Comparison of ENCODE assay signal across 26 mouse cellular contexts in genomic region chr13:53320899-53321298, GRCm38 (mm10). TPM values are rescaled to one million over a fixed set of nuclear protein-coding genes. Genes with fewer than 3 reads are reported as not detected.
DNase-seq lines count a peak whose midpoint lies in the region; ATAC-seq lines count a peak whose summit lies in the region.
"Had no signal": no experiment of that assay in that cellular context is flagged by ENCODE, and none has a peak within 500 bp of the region (broad histone marks: within the 10 kb centered on the region; RNA-seq: fewer than 3 reads in every experiment).

No protein-coding gene starts in this region.

- WGBS in forebrain, embryonic 10.5 days, result 63% methylated on average over 12 of the region's 12 CpGs
- 81% methylated on average over 12 of the region's 12 CpGs for WGBS in forebrain, embryonic 11.5 days
- WGBS in embryonic facial prominence, embryonic 12.5 days, result 23% methylated on average over 12 of the region's 12 CpGs
- 18% methylated on average over 12 of the region's 12 CpGs for WGBS in limb, embryonic 10.5 days

- no peaks in the 10 kb centered on the region for H3K36me3 ChIP-seq in forebrain, embryonic 10.5 days (replicated peaks)
- H3K36me3 ChIP-seq in forebrain, embryonic 11.5 days (ENCODE audit: control insufficient read depth, insufficient read depth, low read length), result no peaks in the 10 kb centered on the region
- H3K36me3 ChIP-seq in embryonic facial prominence, embryonic 12.5 days, result no peaks in the 10 kb centered on the region
- H3K36me3 ChIP-seq in limb, embryonic 10.5 days, result no peaks in the 10 kb centered on the region
- H3K36me3 ChIP-seq: forebrain, embryonic 15.5 days; heart, embryonic 15.5 days; kidney, embryonic 15.5 days; midbrain, embryonic 12.5 days had no signal

- no peaks in the 10 kb centered on the region; the same call in 1 of the 2 replicates for H3K9me3 ChIP-seq in forebrain, embryonic 10.5 days
- no peaks in the 10 kb centered on the region for H3K9me3 ChIP-seq in forebrain, embryonic 11.5 days (ENCODE audit: control insufficient read depth, low read length)
- no peaks in the 10 kb centered on the region for H3K9me3 ChIP-seq in embryonic facial prominence, embryonic 12.5 days
- H3K9me3 ChIP-seq in limb, embryonic 10.5 days (replicated peaks), result no peaks in the 10 kb centered on the region; the same call in 1 of the 2 replicates
- H3K9me3 ChIP-seq: forebrain, embryonic 15.5 days; heart, embryonic 15.5 days; kidney, embryonic 15.5 days; midbrain, embryonic 12.5 days had no signal

- H3K27me3 ChIP-seq in forebrain, embryonic 10.5 days (ENCODE audit: poor library complexity, severe bottlenecking), result no peaks in the 10 kb centered on the region
- no peaks in the 10 kb centered on the region for H3K27me3 ChIP-seq in forebrain, embryonic 11.5 days (ENCODE audit: control insufficient read depth, insufficient read depth, low read length)
- H3K27me3 ChIP-seq in embryonic facial prominence, embryonic 12.5 days, result no peaks in the 10 kb centered on the region
- H3K27me3 ChIP-seq in limb, embryonic 10.5 days (ENCODE audit: low read depth, poor library complexity, severe bottlenecking), result no peaks in the 10 kb centered on the region
- H3K27me3 ChIP-seq: forebrain, embryonic 15.5 days; heart, embryonic 15.5 days; midbrain, embryonic 12.5 days had no signal

- no peak overlapping the region for H3K27ac ChIP-seq in forebrain, embryonic 10.5 days
- no peak overlapping the region for H3K27ac ChIP-seq in forebrain, embryonic 11.5 days (ENCODE audit: low read depth, low read length)
- 0 out of 2 replicates have a peak overlapping the region, but pooled peaks have one; percentile 7 for H3K27ac ChIP-seq in embryonic facial prominence, embryonic 12.5 days
- H3K27ac ChIP-seq in limb, embryonic 10.5 days, result peak overlapping the region; percentile 71
- H3K27ac ChIP-seq: forebrain, embryonic 15.5 days; heart, adult 2 months; heart, embryonic 15.5 days; kidney, embryonic 15.5 days; macrophage; midbrain, embryonic 12.5 days had no signal

- ATAC-seq in forebrain, embryonic 11.5 days (replicated peaks; ENCODE audit: low FRiP score), result no peak
- ATAC-seq in embryonic facial prominence, embryonic 12.5 days (ENCODE audit: insufficient number of reproducible peaks, insufficient read depth, low FRiP score, low TSS enrichment), result no peak
- ATAC-seq: forebrain, embryonic 15.5 days; hindbrain, embryonic 16.5 days; intestine, postnatal 0 days; liver, postnatal 0 days; lung, postnatal 0 days had no signal

- peak; percentile 22 for DNase-seq in forebrain, embryonic 10.5 days (ENCODE audit: extremely low spot score, low spot score)
- DNase-seq in forebrain, embryonic 11.5 days (ENCODE audit: low spot score), result no peak
- peak; percentile 70 for DNase-seq in embryo, embryonic 10.5 days (ENCODE audit: low spot score)
- peak; percentile 68 for DNase-seq in limb, embryonic 10.5 days (ENCODE audit: low spot score)
- no peak for DNase-seq in heart, adult 9 months (ENCODE audit: low spot score in 2 of 2)
- DNase-seq in right cerebral cortex, adult 18-20 months, result no peak
- DNase-seq in urinary bladder, adult 18-20 months (ENCODE audit: low spot score in 2 of 2), result no peak
- DNase-seq: adrenal gland, postnatal 25 days; cerebellum, adult 9-10 months; gastrocnemius, postnatal 36 days; heart, adult 2 months; heart, postnatal 36 days; kidney, postnatal 4 days; liver, postnatal 0 days; retina, postnatal 1 day; thymus, postnatal 14 days had no signal

- H3K4me2 ChIP-seq in forebrain, embryonic 11.5 days (ENCODE audit: low read depth, low read length, severe bottlenecking), result no peak overlapping the region
- no peak overlapping the region for H3K4me2 ChIP-seq in embryonic facial prominence, embryonic 12.5 days (replicated peaks)
- H3K4me2 ChIP-seq: forebrain, embryonic 15.5 days; heart, embryonic 15.5 days; kidney, embryonic 15.5 days; midbrain, embryonic 12.5 days had no signal

- 0 out of 2 replicates have a peak, but pooled peaks cover 8% of the 10 kb centered on the region for H3K4me1 ChIP-seq in forebrain, embryonic 10.5 days
- H3K4me1 ChIP-seq in forebrain, embryonic 11.5 days (replicated peaks; ENCODE audit: control insufficient read depth, insufficient read depth, low read length), result no peaks in the 10 kb centered on the region
- peaks cover 9% of the 10 kb centered on the region; the same call in 1 of the 2 replicates for H3K4me1 ChIP-seq in embryonic facial prominence, embryonic 12.5 days
- H3K4me1 ChIP-seq in limb, embryonic 10.5 days, result peaks cover 50% of the 10 kb centered on the region
- H3K4me1 ChIP-seq: forebrain, embryonic 15.5 days; heart, embryonic 15.5 days; midbrain, embryonic 12.5 days had no signal

- no peak overlapping the region for H3K4me3 ChIP-seq in forebrain, embryonic 10.5 days
- H3K4me3 ChIP-seq in forebrain, embryonic 11.5 days (ENCODE audit: low read depth, low read length), result no peak overlapping the region
- H3K4me3 ChIP-seq in embryonic facial prominence, embryonic 12.5 days, result no peak overlapping the region
- H3K4me3 ChIP-seq in limb, embryonic 10.5 days, result 0 out of 2 replicates have a peak overlapping the region, but pooled peaks have one; percentile 3
- H3K4me3 ChIP-seq: erythroblast, embryonic 14.5 days; forebrain, embryonic 15.5 days; heart, adult 2 months; heart, embryonic 15.5 days; kidney, embryonic 15.5 days; midbrain, embryonic 12.5 days had no signal

- no peak overlapping the region for H3K9ac ChIP-seq in forebrain, embryonic 11.5 days (ENCODE audit: low read length)
- H3K9ac ChIP-seq in embryonic facial prominence, embryonic 12.5 days, result no peak overlapping the region
- H3K9ac ChIP-seq: forebrain, embryonic 15.5 days; heart, embryonic 15.5 days; kidney, embryonic 15.5 days; liver, postnatal 0 days; midbrain, embryonic 12.5 days had no signal

RNA-seq across cellular contexts. Expression of gene Ror2, which starts 35.0 kb away (rescaled TPM):
- 17.1 and 18.1 TPM in 2 replicates for polyA plus RNA-seq in forebrain, embryonic 10.5 days (2016; fragmentation: Nextera tagmentation; extraction: Ambion mirVana)
- polyA plus RNA-seq in forebrain, embryonic 11.5 days (2014; fragmentation: Nextera tagmentation; extraction: Ambion mirVana), result 13.1 and 16.4 TPM in 2 replicates
- 42.0 and 42.1 TPM in 2 replicates for polyA plus RNA-seq in embryonic facial prominence, embryonic 12.5 days (2016; fragmentation: Nextera tagmentation; extraction: Ambion mirVana)
- 37.9 and 40.1 TPM in 2 replicates for polyA plus RNA-seq in limb, embryonic 10.5 days (2016; fragmentation: Nextera tagmentation; extraction: Ambion mirVana)
- polyA plus RNA-seq: erythroblast, embryonic 14.5 days; macrophage had no signal

RNA-seq across cellular contexts. Expression of gene Sptlc1, which starts 56.3 kb away (rescaled TPM):
- polyA plus RNA-seq in forebrain, embryonic 10.5 days (2016; fragmentation: Nextera tagmentation; extraction: Ambion mirVana), result 29.6 and 33.9 TPM in 2 replicates
- 30.8 and 33.5 TPM in 2 replicates for polyA plus RNA-seq in forebrain, embryonic 11.5 days (2014; fragmentation: Nextera tagmentation; extraction: Ambion mirVana)
- 39.0 and 39.1 TPM in 2 replicates for polyA plus RNA-seq in embryonic facial prominence, embryonic 12.5 days (2016; fragmentation: Nextera tagmentation; extraction: Ambion mirVana)
- polyA plus RNA-seq in limb, embryonic 10.5 days (2016; fragmentation: Nextera tagmentation; extraction: Ambion mirVana), result 32.2 and 34.6 TPM in 2 replicates

Comparison
In these comparisons a context has a peak if more than half of its experiments do, and no peak if none do; other contexts are left out.
1. DNase-seq: peak in forebrain, embryonic 10.5 days (single experiment), embryo, embryonic 10.5 days (single experiment) and limb, embryonic 10.5 days (single experiment); none in forebrain, embryonic 11.5 days (single experiment), heart, adult 9 months (0 of 2), right cerebral cortex, adult 18-20 months (single experiment) and urinary bladder, adult 18-20 months (0 of 2).
2. H3K27ac ChIP-seq: peak in embryonic facial prominence, embryonic 12.5 days (single experiment) and limb, embryonic 10.5 days (single experiment); none in forebrain, embryonic 10.5 days (single experiment) and forebrain, embryonic 11.5 days (single experiment).